Mouse (Mus musculus) left cerebral cortex, adult 6 months (tissue): ENCODE data around the gene Lrch4. TPM values are rescaled to one million over a fixed set of nuclear protein-coding genes. Genes with fewer than 3 reads are reported as not detected.

Experiments
- long read RNA-seq, 2 experiments: library from polyadenylated mRNA; unstranded; transcript quantifications; one replicate each; pipeline ENCODE4 v2.0.0; 2019 to 2020
- polyA plus RNA-seq: library from polyadenylated mRNA; unstranded; fragments of <200 nt; fragmentation: Nextera tagmentation; gene quantifications from 2 replicates; pipeline ENCODE4 v1.2.3, GENCODE M21; 2021

Lrch4 gene
- polyA plus RNA-seq = 2.1 and 7.4 TPM in 2 replicates
- long read RNA-seq, experiment 1, transcript Lrch4-201 (18 exons, 3,078 nt) = minor isoform, 6 of 20 reads
- long read RNA-seq, experiment 1, transcript Lrch4-204 (18 exons, 2,209 nt) = major isoform, 9 of 20 reads
- long read RNA-seq, experiment 1, partial matches to known transcripts = 1 of 20 reads
- long read RNA-seq, experiment 1, other reads (novel, unspliced or antisense) = 4 of 20 reads
- long read RNA-seq, experiment 2 = 0 reads

GRCm38 (mm10) chr5:137628498-137629305, at the start of gene Lrch4, which contains the start of the genes Fbxo24 and Gm20605:
Gene Lrch4 (plus strand): TSS chr5:137629121.
Gene Fbxo24 (minus strand): TSS chr5:137629002.
Gene Gm20605 (plus strand): TSS chr5:137629175.

GRCm38 (mm10) chr5:137600619-137601364, 28.1 kb upstream of the Lrch4 start, which contains the start of gene Mospd3:
Gene Mospd3 (minus strand): TSS chr5:137601058.

GRCm38 (mm10) chr5:137613550-137613949, 15.4 kb upstream of the Lrch4 start, which contains the start of gene Pcolce:
Gene Pcolce (minus strand): TSS chr5:137613784.

GRCm38 (mm10) chr5:137641054-137641453, 12.1 kb downstream of the Lrch4 start, which contains the start of gene Sap25:
Gene Sap25 (plus strand): TSS chr5:137641334.

GRCm38 (mm10) chr5:137645652-137646091, 16.8 kb downstream of the Lrch4 start, which contains the start of gene Irs3:
Gene Irs3 (minus strand): TSS chr5:137645714.

GRCm38 (mm10) chr5:137684294-137685123, 55.6 kb downstream of the Lrch4 start, which contains the start of gene Agfg2:
Gene Agfg2 (minus strand): TSS chr5:137684726.

Other genes starting within 250 kb of the Lrch4 start
- 0.01 and 0.07 TPM in 2 replicates for gene Zan, start 152.1 kb upstream of the Lrch4 start, polyA plus RNA-seq
- gene Pop7, start 126.6 kb upstream of the Lrch4 start, polyA plus RNA-seq = 77.7 and 88.9 TPM in 2 replicates
- gene Gigyf1, start 110.6 kb upstream of the Lrch4 start, polyA plus RNA-seq = 2.3 and 4.6 TPM in 2 replicates
- not detected in 2 replicates for gene Epo, start 95.9 kb upstream of the Lrch4 start, polyA plus RNA-seq
- 115 and 202 TPM in 2 replicates for gene Gnb2, start 95.6 kb upstream of the Lrch4 start, polyA plus RNA-seq
- gene Actl6b, start 75.6 kb upstream of the Lrch4 start, polyA plus RNA-seq = 83.0 and 162 TPM in 2 replicates
- gene Tfr2, start 59.3 kb upstream of the Lrch4 start, polyA plus RNA-seq = 4.2 and 6.1 TPM in 2 replicates
- 13.1 and 31.6 TPM in 2 replicates for gene Mospd3, start 28.1 kb upstream of the Lrch4 start, polyA plus RNA-seq
- gene Pcolce, start 15.3 kb upstream of the Lrch4 start, polyA plus RNA-seq = 11.7 and 16.6 TPM in 2 replicates
- not detected in 2 replicates for gene Fbxo24, start 119 bp upstream of the Lrch4 start, polyA plus RNA-seq
- gene Gm20605, start 54 bp downstream of the Lrch4 start, polyA plus RNA-seq = 0.30 and 0.32 TPM in 2 replicates
- 0.50 and 0.69 TPM in 2 replicates for gene Sap25, start 12.2 kb downstream of the Lrch4 start, polyA plus RNA-seq
- gene Irs3, start 16.6 kb downstream of the Lrch4 start, polyA plus RNA-seq = 0.14 and 0.16 TPM in 2 replicates
- 14.9 and 22.9 TPM in 2 replicates for gene Agfg2, start 55.6 kb downstream of the Lrch4 start, polyA plus RNA-seq
- gene Nyap1, start 112.5 kb downstream of the Lrch4 start, polyA plus RNA-seq = 1.3 and 12.1 TPM in 2 replicates
- gene Tsc22d4, start 116.6 kb downstream of the Lrch4 start, polyA plus RNA-seq = 379 and 574 TPM in 2 replicates
- gene Ppp1r35, start 149.7 kb downstream of the Lrch4 start, polyA plus RNA-seq = 21.3 and 41.2 TPM in 2 replicates
- 9.1 and 11.8 TPM in 2 replicates for gene Mepce, start 158.5 kb downstream of the Lrch4 start, polyA plus RNA-seq
- gene Zcwpw1, start 158.7 kb downstream of the Lrch4 start, polyA plus RNA-seq = 3.6 and 4.2 TPM in 2 replicates
- gene Pilra, start 207.2 kb downstream of the Lrch4 start, polyA plus RNA-seq = 0.89 and 1.3 TPM in 2 replicates
- gene Pilrb1, start 229.0 kb downstream of the Lrch4 start, polyA plus RNA-seq = not detected in 2 replicates
- 0.11 TPM in 1 of 2 replicates, not detected in the other for gene Pilrb2, start 242.7 kb downstream of the Lrch4 start, polyA plus RNA-seq